Mouse (Mus musculus): ENCODE measurements around the gene Gpr18. TPM values are rescaled to one million over a fixed set of nuclear protein-coding genes. Genes with fewer than 3 reads are reported as not detected.

The Gpr18 gene
- not detected in 2 replicates for polyA plus RNA-seq (2021; fragmentation: Nextera tagmentation)
- long read RNA-seq, experiment 1, result 0 reads
- long read RNA-seq, experiment 2, partial matches to known transcripts, result 0 of 1 reads
- long read RNA-seq, experiment 2, other reads (novel, unspliced or antisense), result 1 of 1 reads

DNA sequence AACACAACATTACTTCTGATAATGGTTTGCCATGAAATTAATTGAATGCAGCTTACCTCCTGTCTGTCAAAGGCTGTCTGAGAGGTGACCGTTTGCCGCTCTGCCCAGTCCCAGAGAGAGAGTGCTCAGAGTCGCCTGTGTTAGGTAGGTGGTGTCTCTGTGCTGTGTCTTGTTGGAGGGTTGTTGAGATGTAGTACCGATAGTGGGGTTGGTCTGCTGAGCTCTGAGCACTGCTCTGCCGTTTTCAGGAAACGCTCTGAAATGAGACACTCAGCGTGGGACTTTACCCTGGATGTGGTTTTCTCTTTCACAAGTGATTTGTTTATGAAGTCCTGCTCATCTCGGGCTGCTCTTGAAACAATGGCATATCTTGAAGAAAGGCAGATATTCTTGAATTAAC lies at the start of gene Gpr18:
Gene Gpr18, minus strand, starts transcription at position 161 of the 400 bp plus-strand sequence.

GRCm38 (mm10) chr14:121964990-121965389 lies 49.4 kb upstream of the Gpr18 start, which contains the start of gene Gpr183:
Gene Gpr183, minus strand, starts transcription at chr14:121965195.

GRCm38 (mm10) chr14:121878176-121878858 lies 37.3 kb downstream of the Gpr18 start, which contains the start of gene Ubac2:
Gene Ubac2, plus strand, starts transcription at chr14:121878620.

Other genes with a start within 250 kb of the Gpr18 start
- gene Dock9, start 117.9 kb downstream of the Gpr18 start, polyA plus RNA-seq (2021; fragmentation: Nextera tagmentation), result 22.2 and 23.1 TPM in 2 replicates
- 49.0 and 60.7 TPM in 2 replicates for gene Ubac2, start 37.2 kb downstream of the Gpr18 start, polyA plus RNA-seq (2021; fragmentation: Nextera tagmentation)
- 0.98 and 1.1 TPM in 2 replicates for gene Gpr183, start 49.4 kb upstream of the Gpr18 start, polyA plus RNA-seq (2021; fragmentation: Nextera tagmentation)
- not detected in 2 replicates for gene Timm8a2, start 118.9 kb upstream of the Gpr18 start, polyA plus RNA-seq (2021; fragmentation: Nextera tagmentation)
- 137 TPM in 2 replicates for gene Tm9sf2, start 191.3 kb upstream of the Gpr18 start, polyA plus RNA-seq (2021; fragmentation: Nextera tagmentation)